Mouse (Mus musculus) stomach, postnatal 0 days (tissue): ENCODE measurements at regions not wholly inside any gene's neighbourhood (a gene's known extent, or its start where the extent isn't known, plus 50 kb on each side); places are given as distances from the start of the nearest gene placed in this dataset.

ENCODE experiments used
- ATAC-seq: fragments of 200-750 bp; cut with Nextera tagmentation; 2 replicates; pipeline ENCODE4 v1.8.0; 2017; ENCODE audit not compliant: low FRiP score, low TSS enrichment
- DNase-seq: peaks from one replicate; pipeline ENCODE4 v3.0.0-alpha.2; 2016; ENCODE audit warnings: low spot score
- H3K27ac ChIP-seq: fragments of 300-500 bp; sonication (generic); replicated peaks from 2 replicates; pipeline ENCODE4 v1.5.1; 2014; ENCODE audit warnings: mild to moderate bottlenecking, control low read depth
- H3K27me3 ChIP-seq: fragments of 300-500 bp; sonication (generic); 2 replicates; pipeline ENCODE4 v1.6.1; 2014; ENCODE audit warnings: low read length; ENCODE audit not compliant: control insufficient read depth, insufficient read depth
- H3K36me3 ChIP-seq: fragments of 300-500 bp; sonication (generic); 2 replicates; pipeline ENCODE4 v1.6.1; 2014; ENCODE audit warnings: low read length, mixed read lengths; ENCODE audit not compliant: control insufficient read depth, insufficient read depth
- H3K4me1 ChIP-seq: fragments of 300-500 bp; sonication (generic); replicated peaks from 2 replicates; pipeline ENCODE4 v1.6.1; 2014; ENCODE audit warnings: antibody characterized with exemption; ENCODE audit not compliant: control insufficient read depth, insufficient read depth
- H3K4me2 ChIP-seq: fragments of 300-500 bp; sonication (generic); replicated peaks from 2 replicates; pipeline ENCODE4 v1.6.1; 2014; ENCODE audit warnings: low read depth, mild to moderate bottlenecking, control low read depth, moderate library complexity
- H3K4me3 ChIP-seq: fragments of 300-500 bp; sonication (generic); 2 replicates; pipeline ENCODE4 v1.5.1; 2014; ENCODE audit warnings: low read depth, low read length, control low read depth
- H3K9ac ChIP-seq: fragments of 300-500 bp; sonication (generic); 2 replicates; pipeline ENCODE4 v1.6.1; 2014; ENCODE audit warnings: mild to moderate bottlenecking, low read length, control low read depth, mixed read lengths
- H3K9me3 ChIP-seq: fragments of 300-500 bp; sonication (generic); 2 replicates; pipeline ENCODE4 v1.6.1; 2016; ENCODE audit warnings: low read length; ENCODE audit not compliant: control insufficient read depth
- CTCF ChIP-seq: IDR thresholded peaks from 2 replicates; pipeline ENCODE4 v1.5.1; 2016; ENCODE audit warnings: antibody characterized with exemption, low read depth, mild to moderate bottlenecking, moderate library complexity
- EP300 ChIP-seq: optimal IDR thresholded peaks from 2 replicates; pipeline ENCODE3; 2016; ENCODE audit warnings: antibody characterized with exemption
- WGBS: fragments of 180-500 bp; shearing (Covaris S2); extraction: QIAGEN DNeasy Blood & Tissue Kit; methylation state at CpG from one replicate; pipeline ENCODE4 v1.1.7; 2014; 5-methylcytosine and 5-hydroxymethylcytosine counted together

DNA sequence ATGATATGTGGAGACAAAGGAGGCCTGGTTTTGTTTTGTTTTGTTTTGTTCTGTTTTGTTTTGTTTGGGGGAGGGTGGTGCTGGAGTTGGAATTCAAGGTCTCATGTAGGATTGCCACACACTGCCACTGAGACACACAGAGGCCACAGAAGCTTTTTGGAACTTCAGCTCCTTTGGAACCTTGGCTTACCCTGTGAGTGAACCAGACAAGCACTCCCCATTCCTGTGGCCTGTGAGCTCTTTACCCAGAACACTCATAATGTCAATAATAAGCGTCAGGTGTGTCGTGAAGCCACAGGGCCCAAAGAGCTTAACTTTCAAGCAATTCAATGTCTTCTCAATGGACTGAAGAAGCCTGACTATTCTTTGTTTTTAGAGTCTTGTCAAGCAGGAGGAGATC is 70.2 kb upstream of the Il15 start:
- 56% methylated on average over 2 of the region's 2 CpGs for WGBS
- no peaks in the 10 kb centered on the region for H3K9me3 ChIP-seq
- ATAC-seq (peak; percentile 81), DNase-seq (peak; percentile 39)
- H3K27ac ChIP-seq, result no peak overlapping the region
- no peak overlapping the region for H3K4me3 ChIP-seq
- no peaks in the 10 kb centered on the region for H3K4me1 ChIP-seq
- H3K27me3 ChIP-seq, result no peaks in the 10 kb centered on the region
- H3K4me2 ChIP-seq, result no peak overlapping the region
- no peaks in the 10 kb centered on the region for H3K36me3 ChIP-seq
- H3K9ac ChIP-seq, result no peak overlapping the region
- TF ChIP-seq EP300, result no peak

DNA sequence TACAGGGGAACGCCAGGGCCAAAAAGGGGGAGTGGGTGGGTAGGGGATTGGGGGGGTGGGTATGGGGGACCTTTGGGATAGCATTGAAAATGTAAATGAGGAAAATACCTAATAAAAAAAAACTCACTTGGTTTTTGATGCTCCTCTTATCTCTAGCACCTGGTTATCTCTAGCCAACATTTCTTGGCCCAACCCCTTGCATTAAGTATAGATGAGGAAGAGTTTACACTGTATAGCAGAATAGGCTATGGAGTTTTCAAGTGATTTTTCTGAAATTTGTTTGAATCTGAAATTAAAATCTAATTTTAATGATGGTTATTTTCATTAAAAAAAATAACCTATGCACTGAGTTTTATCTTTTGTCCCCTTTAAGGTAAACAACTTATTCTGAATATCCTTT is 68.8 kb upstream of the Il15 start:
- H3K9me3 ChIP-seq, result no peaks in the 10 kb centered on the region
- no peaks in the 10 kb centered on the region for H3K27me3 ChIP-seq
- no peak overlapping the region for H3K4me3 ChIP-seq
- H3K36me3 ChIP-seq, result no peaks in the 10 kb centered on the region
- no peaks in the 10 kb centered on the region for H3K4me1 ChIP-seq
- H3K27ac ChIP-seq, result no peak overlapping the region
- WGBS, result no CpG with 5 or more reads among the region's 1 CpGs
- H3K4me2 ChIP-seq, result no peak overlapping the region
- DNase-seq (no peak), ATAC-seq (no peak)
- H3K9ac ChIP-seq, result no peak overlapping the region
- TF ChIP-seq EP300, result no peak
- TF ChIP-seq CTCF, result no peak

- no peaks in the 10 kb centered on the region for H3K36me3 ChIP-seq
- no peaks in the 10 kb centered on the region for H3K27me3 ChIP-seq
- no peak overlapping the region for H3K27ac ChIP-seq
- no peaks in the 10 kb centered on the region for H3K9me3 ChIP-seq
- DNase-seq (no peak), ATAC-seq (no peak)
- no peak overlapping the region for H3K4me2 ChIP-seq
- TF ChIP-seq CTCF (no peak), EP300 (no peak)
- H3K4me3 ChIP-seq, result no peak overlapping the region
- no peaks in the 10 kb centered on the region for H3K4me1 ChIP-seq
- H3K9ac ChIP-seq, result no peak overlapping the region
These were observed 66.8 kb upstream of the Il15 start for GRCm38 (mm10) chr8:82469824-82470223.

- no peak overlapping the region for H3K9ac ChIP-seq
- no peak for TF ChIP-seq EP300
- no peak for TF ChIP-seq CTCF
- H3K27ac ChIP-seq, result no peak overlapping the region
- DNase-seq (no peak), ATAC-seq (no peak)
- H3K9me3 ChIP-seq, result no peaks in the 10 kb centered on the region
- H3K4me3 ChIP-seq, result no peak overlapping the region
- H3K4me1 ChIP-seq, result no peaks in the 10 kb centered on the region
- no peaks in the 10 kb centered on the region for H3K27me3 ChIP-seq
- no peak overlapping the region for H3K4me2 ChIP-seq
- no peaks in the 10 kb centered on the region for H3K36me3 ChIP-seq
These were observed 59.8 kb upstream of the Il15 start for GRCm38 (mm10) chr8:82462841-82463240.

DNA sequence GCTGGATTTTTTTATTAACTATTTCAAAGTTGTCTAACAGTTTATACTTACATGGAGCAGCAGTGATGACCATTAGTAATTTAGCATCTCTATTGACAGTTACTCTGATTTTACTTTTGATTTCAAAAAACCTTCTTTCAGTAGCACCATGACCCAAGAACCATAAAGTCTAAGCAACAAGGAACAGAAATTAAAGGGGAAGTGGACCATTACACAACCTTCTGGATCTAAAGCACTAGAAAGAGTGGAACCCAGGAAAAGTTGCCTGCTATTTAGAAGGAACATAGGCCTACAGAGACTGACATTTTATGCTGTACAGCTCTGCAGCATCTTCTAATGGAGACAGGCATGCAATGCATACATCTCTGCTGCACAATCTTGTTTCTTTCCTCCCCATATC is 56.0 kb upstream of the Il15 start:
- no peak overlapping the region for H3K4me3 ChIP-seq
- no peaks in the 10 kb centered on the region for H3K9me3 ChIP-seq
- H3K4me2 ChIP-seq, result no peak overlapping the region
- H3K9ac ChIP-seq, result no peak overlapping the region
- H3K4me1 ChIP-seq, result no peaks in the 10 kb centered on the region
- TF ChIP-seq CTCF (no peak), EP300 (no peak)
- H3K27ac ChIP-seq, result no peak overlapping the region
- ATAC-seq, result no peak
- DNase-seq, result no peak
- no peaks in the 10 kb centered on the region for H3K36me3 ChIP-seq
- no peaks in the 10 kb centered on the region for H3K27me3 ChIP-seq

DNA sequence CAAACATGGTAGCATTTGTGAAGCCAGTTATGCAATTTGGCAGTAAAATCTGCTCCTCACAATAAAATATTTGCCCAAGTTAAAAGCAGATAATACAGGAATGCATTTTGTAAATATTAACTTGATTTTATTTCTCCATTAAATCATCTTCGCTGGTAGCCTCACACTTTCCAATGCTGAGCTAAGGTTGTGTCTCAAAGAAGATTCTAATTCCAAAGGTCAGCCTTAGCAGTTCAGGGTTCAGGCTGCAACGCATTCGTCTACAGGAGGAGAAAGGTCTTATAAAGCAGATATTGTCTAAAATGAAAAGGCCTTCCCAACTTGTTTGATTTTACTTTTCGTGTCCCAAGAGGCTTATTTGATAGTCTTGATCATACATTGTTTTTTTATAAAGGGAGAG is 51.0 kb upstream of the Il15 start:
- 54% methylated on average over 4 of the region's 4 CpGs for WGBS
- H3K4me3 ChIP-seq, result no peak overlapping the region
- no peaks in the 10 kb centered on the region for H3K36me3 ChIP-seq
- no peaks in the 10 kb centered on the region for H3K27me3 ChIP-seq
- H3K4me2 ChIP-seq, result no peak overlapping the region
- H3K9ac ChIP-seq, result no peak overlapping the region
- H3K4me1 ChIP-seq, result 0 out of 2 replicates have a peak, but pooled peaks cover 2% of the 10 kb centered on the region
- H3K9me3 ChIP-seq, result no peaks in the 10 kb centered on the region
- no peak for DNase-seq
- no peak for TF ChIP-seq EP300
- TF ChIP-seq CTCF, result no peak
- H3K27ac ChIP-seq, result no peak overlapping the region
- ATAC-seq, result no peak
